Mouse (Mus musculus) heart, adult 2 months (tissue): ENCODE data around the gene Ttll3.

ENCODE experiments used
- CTCF ChIP-seq: fragments of 200-600 bp; IDR thresholded peaks from 2 replicates; pipeline ENCODE4 v1.8.1; 2022; ENCODE audit warnings: antibody characterized with exemption, mild to moderate bottlenecking, moderate library complexity
- EP300 ChIP-seq: fragments of 200-500 bp; IDR thresholded peaks from 2 replicates; pipeline ENCODE4 v1.6.1; 2011; ENCODE audit warnings: low read depth, low read length, control low read depth; ENCODE audit not compliant: insufficient read depth

- TF ChIP-seq EP300 (no peak), CTCF (no peak)
Measured at GRCm38 (mm10) chr6:113388960-113389359, at the start of gene Ttll3.
